Mouse (Mus musculus) liver, postnatal 0 days (tissue): ENCODE results near the gene Sptan1. TPM values are rescaled to one million over a fixed set of nuclear protein-coding genes. Genes with fewer than 3 reads are reported as not detected.

Experiments
- ATAC-seq: fragments of 200-750 bp; cut with Nextera tagmentation; 2 replicates; pipeline ENCODE4 v1.8.0; 2017; ENCODE audit warnings: mild to moderate bottlenecking, moderate library complexity
- DNase-seq: peaks from one replicate; pipeline ENCODE4 v3.0.0-alpha.2; 2016
- H3K27ac ChIP-seq: fragments of 300-500 bp; sonication (generic); 2 replicates; pipeline ENCODE4 v1.5.1; 2014; ENCODE audit warnings: antibody characterized with exemption, moderate library complexity, mild to moderate bottlenecking, low read depth
- H3K27me3 ChIP-seq: fragments of 300-500 bp; sonication (generic); 2 replicates; pipeline ENCODE4 v1.6.1; 2014; ENCODE audit warnings: low read length, control low read depth, mixed read lengths; ENCODE audit not compliant: insufficient read depth
- H3K36me3 ChIP-seq: fragments of 300-500 bp; sonication (generic); replicated peaks from 2 replicates; pipeline ENCODE4 v1.6.1; 2014; ENCODE audit warnings: mild to moderate bottlenecking, control low read depth, low read length, moderate library complexity, mixed read lengths; ENCODE audit not compliant: insufficient read depth
- H3K4me1 ChIP-seq: fragments of 300-500 bp; sonication (generic); 2 replicates; pipeline ENCODE4 v1.6.1; 2014; ENCODE audit warnings: antibody characterized with exemption, mild to moderate bottlenecking, control low read depth; ENCODE audit not compliant: insufficient read depth
- H3K4me2 ChIP-seq: fragments of 300-500 bp; sonication (generic); 2 replicates; pipeline ENCODE4 v1.6.1; 2014; ENCODE audit warnings: low read depth, mild to moderate bottlenecking, low read length, moderate library complexity, mixed read lengths
- H3K4me3 ChIP-seq: fragments of 300-500 bp; sonication (generic); 2 replicates; pipeline ENCODE4 v1.5.1; 2014; ENCODE audit warnings: low read depth, low read length
- H3K9ac ChIP-seq: fragments of 300-500 bp; sonication (generic); replicated peaks from 2 replicates; pipeline ENCODE4 v1.6.1; 2014; ENCODE audit warnings: mild to moderate bottlenecking, moderate library complexity
- H3K9me3 ChIP-seq: fragments of 300-500 bp; sonication (generic); 2 replicates; pipeline ENCODE4 v1.6.1; 2016; ENCODE audit warnings: mild to moderate bottlenecking, control low read depth, low read length, mixed read lengths
- CTCF ChIP-seq: sonication (generic); IDR thresholded peaks from 2 replicates; pipeline ENCODE4 v1.5.1; 2016; ENCODE audit warnings: antibody characterized with exemption, low read depth
- EP300 ChIP-seq: IDR thresholded peaks from 2 replicates; pipeline ENCODE4 v1.6.1; 2016; ENCODE audit warnings: antibody characterized with exemption, low read depth, mild to moderate bottlenecking
- WGBS: fragments of 180-500 bp; shearing (Covaris S2); extraction: QIAGEN DNeasy Blood & Tissue Kit; methylation state at CpG from one replicate; pipeline ENCODE4 v1.1.7; 2014; ENCODE audit not compliant: insufficient replicate concordance; 5-methylcytosine and 5-hydroxymethylcytosine counted together
- microRNA-seq: library from miRNA; unstranded; fragments of <30 nt; microRNA quantifications from one replicate; pipeline ENCODE4, GENCODE M21; 2016
- polyA plus RNA-seq: library from polyadenylated mRNA; unstranded; fragments of >200 nt; fragmentation: Nextera tagmentation; extraction: Ambion mirVana; gene quantifications from 2 replicates; pipeline ENCODE4 v1.2.1, GENCODE M21; 2015

The Sptan1 gene
- polyA plus RNA-seq, 1 experiment from 2014 or later, result 17.2 TPM

DNA sequence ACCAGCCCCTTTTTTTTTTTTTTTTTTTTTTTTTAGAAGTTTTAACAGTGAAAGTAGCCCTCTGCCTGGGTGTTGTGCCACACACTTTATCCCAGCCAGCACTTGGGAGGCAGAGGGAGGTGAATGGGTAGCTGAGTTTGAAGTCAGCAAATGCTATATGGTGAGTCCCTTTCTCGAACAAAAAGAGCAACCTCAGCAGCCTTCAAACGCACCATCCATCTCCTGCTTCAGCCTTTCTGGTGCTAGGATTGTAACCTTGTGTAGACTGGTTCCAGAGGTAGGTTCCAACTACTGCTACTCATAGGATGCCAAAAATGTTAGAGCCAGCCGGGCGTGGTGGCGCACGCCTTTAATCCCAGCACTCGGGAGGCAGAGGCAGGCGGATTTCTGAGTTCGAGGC is 111.1 kb downstream of the Sptan1 start:
- Histone ChIP-seq H3K27ac (no peak overlapping the region), H3K4me2 (no peak overlapping the region), H3K4me3 (no peak overlapping the region), H3K4me1 (peaks cover 8% of the 10 kb centered on the region), H3K36me3 (peaks cover 7% of the 10 kb centered on the region; the same call in 1 of the 2 replicates), H3K9ac (no peak overlapping the region), H3K27me3 (no peaks in the 10 kb centered on the region), H3K9me3 (no peaks in the 10 kb centered on the region)
- TF ChIP-seq CTCF, result no peak
- no peak for TF ChIP-seq EP300
- DNase-seq, result no peak
- WGBS, result 88% methylated on average over 8 of the region's 9 CpGs
- ATAC-seq, result no peak

DNA sequence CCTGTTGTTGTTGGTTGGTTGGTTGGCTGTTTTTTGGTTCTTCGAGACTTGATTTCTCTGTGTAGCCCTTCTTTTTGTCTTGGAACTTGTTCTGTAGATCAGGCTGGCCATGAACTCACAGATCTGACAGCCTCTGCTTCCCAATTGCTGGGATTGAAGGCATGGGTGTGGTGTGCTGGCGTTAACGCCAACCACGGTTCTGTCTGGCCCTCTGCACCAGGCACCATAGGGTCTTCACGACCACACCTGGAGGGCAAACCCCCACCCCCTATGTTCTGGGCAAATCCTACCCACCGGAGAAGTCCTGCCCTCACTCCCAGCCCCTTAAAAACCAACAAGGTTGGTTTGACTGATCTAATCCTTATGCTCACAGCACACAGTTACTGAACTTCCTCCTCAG is 111.6 kb downstream of the Sptan1 start:
- Histone ChIP-seq H3K9ac (no peak overlapping the region), H3K27ac (no peak overlapping the region; the same call in 1 of the 2 replicates), H3K27me3 (no peaks in the 10 kb centered on the region), H3K4me1 (peaks cover 8% of the 10 kb centered on the region), H3K4me3 (peak overlapping the region; percentile 74), H3K9me3 (no peaks in the 10 kb centered on the region), H3K4me2 (peak overlapping the region; percentile 100), H3K36me3 (peaks cover 7% of the 10 kb centered on the region; the same call in 1 of the 2 replicates)
- 55% methylated on average over 6 of the region's 6 CpGs for WGBS
- no peak for DNase-seq
- peak; percentile 7 for ATAC-seq
- TF ChIP-seq EP300, result no peak
- no peak for TF ChIP-seq CTCF

DNA sequence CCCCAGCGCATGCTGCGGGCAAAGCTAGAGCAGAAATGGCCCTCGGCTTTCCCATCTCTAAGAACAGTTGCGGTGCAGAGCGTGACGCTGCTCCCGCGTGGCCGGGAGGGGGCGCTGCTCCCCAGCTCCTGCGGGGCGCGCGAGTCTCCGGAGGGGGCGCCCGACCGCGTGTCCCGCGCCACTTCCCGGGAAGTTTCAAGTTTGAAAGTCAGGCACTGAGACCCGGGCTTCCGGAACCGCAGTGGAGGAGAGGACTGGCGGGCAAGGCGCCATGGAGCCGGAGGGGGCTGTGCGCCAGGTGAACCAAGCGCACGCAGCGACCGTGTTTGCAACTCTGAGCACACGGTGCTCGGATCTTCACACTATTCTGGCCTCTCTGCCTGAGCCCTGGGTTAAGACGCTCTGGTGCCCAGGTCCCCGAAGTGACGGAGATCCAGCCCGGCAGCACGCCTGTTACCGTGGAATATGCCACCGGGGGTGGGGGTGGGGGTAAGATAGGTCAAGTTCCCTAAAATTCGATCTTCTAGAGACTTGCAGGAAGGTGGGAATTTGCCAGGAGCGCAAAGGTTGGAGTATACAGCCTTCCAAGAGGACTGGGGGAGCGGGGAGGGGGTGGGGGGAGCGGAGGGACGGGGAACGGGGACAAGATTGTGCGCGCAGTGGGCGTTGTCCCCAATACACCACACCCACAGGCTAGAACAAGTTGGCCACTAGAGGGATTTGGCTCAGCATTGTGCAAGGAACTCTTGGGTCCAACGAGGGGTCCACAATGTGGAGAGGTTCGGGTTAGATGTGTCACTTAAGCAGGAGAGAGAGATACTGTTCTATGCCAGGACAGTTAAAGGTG is 112.4 kb downstream of the Sptan1 start, which contains the start of gene Pkn3:
TSS of gene Pkn3 (plus strand) at position 183 of the 847 bp plus-strand sequence.
- peak within 1 kb of the TSS; percentile 74 for H3K27ac ChIP-seq
- WGBS, result 3% methylated on average over 53 of the region's 53 CpGs

DNA sequence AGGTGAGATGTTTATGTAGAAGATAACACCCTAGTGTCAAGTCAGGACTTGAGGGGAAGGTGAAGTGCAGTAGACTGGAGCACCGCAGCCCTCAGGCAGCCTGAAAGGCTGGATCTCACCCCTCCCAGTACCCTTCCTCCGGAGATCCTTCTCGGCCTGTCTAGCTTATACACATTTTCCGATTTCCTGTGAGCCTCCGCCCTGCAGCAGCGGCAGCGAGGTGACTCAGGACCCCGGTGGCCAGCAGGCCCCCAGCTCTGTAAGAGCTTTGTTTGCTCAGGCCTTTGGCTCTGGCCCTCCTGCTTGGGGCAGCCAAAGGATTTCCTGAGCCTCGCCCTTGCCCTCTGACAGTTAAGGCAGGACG is 113.0 kb downstream of the Sptan1 start:
- no peaks in the 10 kb centered on the region for H3K9me3 ChIP-seq
- no peak for DNase-seq
- WGBS, result 18% methylated on average over 10 of the region's 10 CpGs
- peak; percentile 18 for ATAC-seq
- peaks cover 3% of the 10 kb centered on the region; the same call in 1 of the 2 replicates for H3K36me3 ChIP-seq
- H3K27me3 ChIP-seq, result no peaks in the 10 kb centered on the region
- 0 out of 2 replicates have a peak overlapping the region, but pooled peaks have one; percentile 11 for H3K27ac ChIP-seq
- TF ChIP-seq CTCF (no peak), EP300 (no peak)
- H3K4me1 ChIP-seq, result peaks cover 8% of the 10 kb centered on the region
- peak overlapping the region; percentile 74; the same call in 1 of the 2 replicates for H3K4me3 ChIP-seq
- no peak overlapping the region for H3K9ac ChIP-seq
- peak overlapping the region; percentile 100 for H3K4me2 ChIP-seq

More for the DNA sequence above, 112.4 kb downstream of the Sptan1 start, which contains the start of gene Pkn3:
- H3K4me2 ChIP-seq, result peak within 1 kb of the TSS; percentile 100
- H3K4me3 ChIP-seq, result peak within 1 kb of the TSS; percentile 74
- H3K9me3 ChIP-seq, result no peaks in the 10 kb centered on the region
- H3K27me3 ChIP-seq, result no peaks in the 10 kb centered on the region
- ATAC-seq (peak; percentile 84), DNase-seq (peak; percentile 89)
- peak within 1 kb of the TSS; percentile 67 for H3K9ac ChIP-seq
- peaks cover 8% of the 10 kb centered on the region for H3K4me1 ChIP-seq
- H3K36me3 ChIP-seq, result peaks cover 6% of the 10 kb centered on the region; the same call in 1 of the 2 replicates
- no peak for TF ChIP-seq EP300
- TF ChIP-seq CTCF, result peak; percentile 100

DNA sequence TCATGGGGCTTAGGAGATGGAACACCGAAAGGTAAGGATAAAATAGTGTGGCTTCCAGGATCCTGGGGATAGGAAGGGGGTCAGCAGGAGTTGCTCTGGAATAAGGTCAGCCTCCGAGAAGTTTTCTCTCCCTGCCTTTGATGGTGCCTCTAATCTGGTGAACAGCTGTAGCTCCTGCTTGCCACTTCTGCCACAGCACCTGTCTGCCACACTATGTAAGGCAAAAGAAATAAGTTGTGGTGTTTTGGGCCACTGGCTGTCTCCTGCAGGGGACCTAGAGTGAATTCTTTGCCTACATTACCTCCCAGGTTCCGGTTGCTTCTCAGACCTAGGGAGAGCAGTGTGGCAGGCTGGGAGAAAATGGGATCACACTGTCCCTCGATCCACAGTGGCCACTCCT is 113.4 kb downstream of the Sptan1 start:
- 0 out of 2 replicates have a peak, but pooled peaks cover 2% of the 10 kb centered on the region for H3K36me3 ChIP-seq
- H3K4me2 ChIP-seq, result no peak overlapping the region
- H3K9me3 ChIP-seq, result no peaks in the 10 kb centered on the region
- H3K4me3 ChIP-seq, result no peak overlapping the region
- ATAC-seq, result no peak
- H3K27me3 ChIP-seq, result no peaks in the 10 kb centered on the region
- 78% methylated on average over 4 of the region's 4 CpGs for WGBS
- H3K4me1 ChIP-seq, result peaks cover 8% of the 10 kb centered on the region
- no peak for TF ChIP-seq CTCF
- no peak for TF ChIP-seq EP300
- no peak overlapping the region for H3K27ac ChIP-seq
- no peak overlapping the region for H3K9ac ChIP-seq
- DNase-seq, result no peak

DNA sequence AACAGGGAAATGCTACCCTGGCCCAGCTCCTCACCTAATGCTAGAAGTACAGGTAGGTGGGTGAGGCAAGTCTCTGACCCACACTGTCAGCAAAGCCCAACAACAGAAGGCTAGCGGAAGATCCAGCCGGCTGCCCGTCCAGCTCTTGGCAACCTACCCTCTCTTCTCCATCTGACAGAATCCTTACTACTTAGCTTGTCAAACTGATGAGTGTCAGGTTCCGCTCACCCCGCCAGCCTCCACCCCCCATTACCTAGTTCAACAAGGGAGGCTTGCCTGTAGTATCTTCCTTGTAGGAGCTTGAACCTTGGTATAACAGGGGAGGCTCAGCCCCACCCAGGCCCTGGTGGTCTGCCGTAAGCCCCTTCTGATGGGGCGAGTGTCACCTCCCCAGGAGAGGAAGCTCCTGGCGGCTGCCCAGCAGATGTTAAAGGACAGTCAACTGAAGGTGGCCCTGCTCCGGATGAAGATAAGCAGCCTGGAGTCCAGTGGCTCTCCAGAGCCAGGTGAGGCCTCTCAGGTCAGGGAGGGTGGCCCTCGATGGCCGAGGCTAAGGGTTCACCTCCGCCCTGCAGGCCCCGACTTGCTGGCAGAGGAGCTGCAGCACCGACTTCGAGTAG is 114.9 kb downstream of the Sptan1 start:
- Histone ChIP-seq H3K27ac (no peak overlapping the region), H3K4me1 (peaks cover 8% of the 10 kb centered on the region), H3K36me3 (no peaks in the 10 kb centered on the region), H3K4me3 (no peak overlapping the region), H3K9ac (no peak overlapping the region), H3K4me2 (no peak overlapping the region), H3K9me3 (no peaks in the 10 kb centered on the region), H3K27me3 (no peaks in the 10 kb centered on the region)
- DNase-seq (no peak), ATAC-seq (no peak)
- WGBS, result 90% methylated on average over 15 of the region's 15 CpGs
- TF ChIP-seq CTCF (no peak), EP300 (no peak)

Small RNA genes lying within 50 kb of the gene (microRNA-seq; reads per million reads assigned to microRNA genes)
- not detected for gene Mir6997

Other genes starting within 250 kb of the Sptan1 start
- 0.13 and 0.19 TPM in 2 replicates for gene Gm13420, start 213.9 kb upstream of the Sptan1 start, polyA plus RNA-seq
- not detected in 2 replicates for gene Gm13547, start 206.2 kb upstream of the Sptan1 start, polyA plus RNA-seq
- 6.1 and 7.2 TPM in 2 replicates for gene Coq4, start 178.1 kb upstream of the Sptan1 start, polyA plus RNA-seq
- 7.1 and 7.9 TPM in 2 replicates for gene Trub2, start 177.1 kb upstream of the Sptan1 start, polyA plus RNA-seq
- 4.6 and 5.1 TPM in 2 replicates for gene Slc27a4, start 162.9 kb upstream of the Sptan1 start, polyA plus RNA-seq
- 6.6 and 8.7 TPM in 2 replicates for gene Urm1, start 145.5 kb upstream of the Sptan1 start, polyA plus RNA-seq
- 9.0 and 10.0 TPM in 2 replicates for gene Cercam, start 96.4 kb upstream of the Sptan1 start, polyA plus RNA-seq
- gene Odf2, start 76.3 kb upstream of the Sptan1 start, polyA plus RNA-seq, result 19.0 and 22.1 TPM in 2 replicates
- gene Gle1, start 30.1 kb upstream of the Sptan1 start, polyA plus RNA-seq, result 13.4 and 14.7 TPM in 2 replicates
- 5.8 and 6.6 TPM in 2 replicates for gene Wdr34, start 83.3 kb downstream of the Sptan1 start, polyA plus RNA-seq
- gene Set, start 91.8 kb downstream of the Sptan1 start, polyA plus RNA-seq, result 115 and 116 TPM in 2 replicates
- gene Pkn3, start 112.1 kb downstream of the Sptan1 start, polyA plus RNA-seq, result 0.75 and 1.0 TPM in 2 replicates
- gene Zdhhc12, start 128.1 kb downstream of the Sptan1 start, polyA plus RNA-seq, result 25.1 and 27.0 TPM in 2 replicates
- gene Zer1, start 159.0 kb downstream of the Sptan1 start, polyA plus RNA-seq, result 1.6 and 1.8 TPM in 2 replicates
- gene Tbc1d13, start 168.2 kb downstream of the Sptan1 start, polyA plus RNA-seq, result 1.8 and 2.0 TPM in 2 replicates
- gene Endog, start 205.9 kb downstream of the Sptan1 start, polyA plus RNA-seq, result 51.2 and 56.3 TPM in 2 replicates
- gene Spout1, start 212.9 kb downstream of the Sptan1 start, polyA plus RNA-seq, result 12.8 and 13.7 TPM in 2 replicates
- gene Kyat1, start 240.3 kb downstream of the Sptan1 start, polyA plus RNA-seq, result 32.2 and 32.3 TPM in 2 replicates